Mouse (Mus musculus) midbrain, embryonic 16.5 days (tissue): ENCODE results near the gene Tmem170b. TPM values are rescaled to one million over a fixed set of nuclear protein-coding genes. Genes with fewer than 3 reads are reported as not detected.

Experiments used
- ATAC-seq: fragments of 200-750 bp; cut with Nextera tagmentation; 2 replicates; pipeline ENCODE4 v1.8.0; 2017; ENCODE audit warnings: moderate TSS enrichment
- H3K27ac ChIP-seq: fragments of 300-500 bp; sonication (generic); 2 replicates; pipeline ENCODE4 v1.5.1; 2014; ENCODE audit warnings: mild to moderate bottlenecking, low read length, mixed read lengths
- H3K27me3 ChIP-seq: fragments of 300-500 bp; sonication (generic); 2 replicates; pipeline ENCODE4 v1.6.1; 2014; ENCODE audit warnings: low read depth, low read length, mixed read lengths; ENCODE audit not compliant: control insufficient read depth, insufficient read depth
- H3K36me3 ChIP-seq: fragments of 300-500 bp; sonication (generic); 2 replicates; pipeline ENCODE4 v1.6.1; 2014; ENCODE audit warnings: mild to moderate bottlenecking, low read length, moderate library complexity, mixed read lengths; ENCODE audit not compliant: control insufficient read depth, insufficient read depth
- H3K4me1 ChIP-seq: fragments of 300-500 bp; sonication (generic); 2 replicates; pipeline ENCODE4 v1.6.1; 2014; ENCODE audit warnings: mild to moderate bottlenecking, low read length, mixed read lengths; ENCODE audit not compliant: control insufficient read depth, insufficient read depth
- H3K4me2 ChIP-seq: fragments of 300-500 bp; sonication (generic); 2 replicates; pipeline ENCODE4 v1.6.1; 2014; ENCODE audit warnings: mild to moderate bottlenecking, low read length, mixed read lengths
- H3K4me3 ChIP-seq: fragments of 300-500 bp; sonication (generic); 2 replicates; pipeline ENCODE4 v1.5.1; 2014; ENCODE audit warnings: low read depth, mild to moderate bottlenecking, low read length, moderate library complexity, mixed read lengths
- H3K9ac ChIP-seq: fragments of 300-500 bp; sonication (generic); 2 replicates; pipeline ENCODE4 v1.6.1; 2014; ENCODE audit warnings: low read depth, low read length, mixed read lengths
- H3K9me3 ChIP-seq: fragments of 300-500 bp; sonication (generic); replicated peaks from 2 replicates; pipeline ENCODE4 v1.6.1; 2014; ENCODE audit warnings: mild to moderate bottlenecking, low read length, mixed read lengths; ENCODE audit not compliant: control insufficient read depth, poor library complexity, severe bottlenecking
- WGBS: fragments of 180-500 bp; shearing (Covaris S2); extraction: QIAGEN DNeasy Blood & Tissue Kit; methylation state at CpG from one replicate; pipeline ENCODE4 v1.1.7; 2014; 5-methylcytosine and 5-hydroxymethylcytosine counted together
- polyA plus RNA-seq: library from polyadenylated mRNA; unstranded; fragments of >200 nt; fragmentation: Nextera tagmentation; extraction: Ambion mirVana; gene quantifications from 2 replicates; pipeline ENCODE4 v1.2.1, GENCODE M21; 2015

The Tmem170b gene
- polyA plus RNA-seq, 1 experiment from 2014 or later = 56.4 TPM

DNA sequence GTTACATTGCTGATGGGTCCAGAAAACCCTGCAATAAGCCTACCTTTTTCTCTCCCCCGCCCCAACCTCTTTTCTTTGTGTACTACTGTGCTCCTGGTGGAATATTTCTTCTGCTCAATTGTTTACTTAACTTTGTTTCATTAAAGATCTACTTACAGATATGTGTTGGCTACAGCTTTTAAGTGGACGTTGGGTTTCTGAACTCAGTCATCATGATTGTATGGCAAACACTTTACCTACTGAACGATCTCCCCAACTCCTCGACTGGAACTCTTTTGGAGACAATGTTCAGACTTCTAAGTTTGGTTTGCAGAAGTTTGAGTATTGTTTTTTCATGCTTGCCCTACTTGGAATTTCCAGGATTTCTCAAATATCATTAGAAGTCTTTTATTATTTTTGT, 24.6 kb upstream of the Tmem170b start:
- H3K27ac ChIP-seq = no peak overlapping the region
- no peaks in the 10 kb centered on the region for H3K4me1 ChIP-seq
- H3K27me3 ChIP-seq = no peaks in the 10 kb centered on the region
- H3K36me3 ChIP-seq = no peaks in the 10 kb centered on the region
- H3K9me3 ChIP-seq = peaks cover 3% of the 10 kb centered on the region; the same call in 1 of the 2 replicates
- H3K9ac ChIP-seq = no peak overlapping the region
- no peak overlapping the region for H3K4me3 ChIP-seq
- 87% methylated on average over 4 of the region's 4 CpGs for WGBS
- H3K4me2 ChIP-seq = no peak overlapping the region
- no peak for ATAC-seq

- ATAC-seq = 0 out of 2 replicates have a peak, but pooled peaks have one; percentile 21
- Histone ChIP-seq H3K36me3 (no peaks in the 10 kb centered on the region), H3K4me1 (no peaks in the 10 kb centered on the region), H3K9me3 (0 out of 2 replicates have a peak, but pooled peaks cover 3% of the 10 kb centered on the region), H3K27me3 (no peaks in the 10 kb centered on the region), H3K9ac (no peak overlapping the region), H3K27ac (no peak overlapping the region), H3K4me2 (no peak overlapping the region), H3K4me3 (no peak overlapping the region)
- 80% methylated on average over 7 of the region's 7 CpGs for WGBS
These were observed 21.9 kb upstream of the Tmem170b start for GRCm38 (mm10) chr13:41583666-41584357.

- H3K27me3 ChIP-seq = no peaks in the 10 kb centered on the region
- 83% methylated on average over 3 of the region's 3 CpGs for WGBS
- no peak overlapping the region for H3K27ac ChIP-seq
- no peak overlapping the region for H3K4me2 ChIP-seq
- H3K9ac ChIP-seq = no peak overlapping the region
- no peaks in the 10 kb centered on the region for H3K36me3 ChIP-seq
- 0 out of 2 replicates have a peak, but pooled peaks cover 3% of the 10 kb centered on the region for H3K9me3 ChIP-seq
- no peaks in the 10 kb centered on the region for H3K4me1 ChIP-seq
- no peak for ATAC-seq
- no peak overlapping the region for H3K4me3 ChIP-seq
These were observed 21.4 kb upstream of the Tmem170b start for GRCm38 (mm10) chr13:41584358-41584680.

GRCm38 (mm10) chr13:41584896-41585295, 20.8 kb upstream of the Tmem170b start:
- H3K4me2 ChIP-seq = no peak overlapping the region
- no peak for ATAC-seq

DNA sequence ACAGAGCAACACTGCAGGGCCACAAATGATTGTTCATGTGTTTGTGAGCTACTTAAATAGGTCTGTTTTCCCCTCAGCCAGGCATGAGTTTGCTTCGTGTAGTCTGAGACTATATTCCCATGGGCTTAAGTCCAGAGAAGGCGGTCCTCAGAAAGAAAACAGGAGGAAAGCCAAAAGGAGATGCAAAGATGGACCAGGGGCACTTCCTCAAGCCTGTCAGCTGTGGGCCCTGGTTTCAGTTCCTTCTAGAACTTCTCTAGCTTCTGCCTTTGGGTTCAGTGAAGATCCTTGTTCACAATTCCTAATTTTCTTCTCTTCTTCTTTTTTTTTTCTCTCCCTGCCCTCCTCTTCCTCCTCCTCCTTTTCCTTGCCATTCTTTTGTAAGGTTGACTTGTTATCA, 9.0 kb upstream of the Tmem170b start:
- no peak overlapping the region for H3K9ac ChIP-seq
- no peaks in the 10 kb centered on the region for H3K36me3 ChIP-seq
- no peak overlapping the region for H3K27ac ChIP-seq
- no peaks in the 10 kb centered on the region for H3K9me3 ChIP-seq
- H3K4me1 ChIP-seq = no peaks in the 10 kb centered on the region
- no peak for ATAC-seq
- 78% methylated on average over 2 of the region's 2 CpGs for WGBS
- no peaks in the 10 kb centered on the region for H3K27me3 ChIP-seq
- no peak overlapping the region for H3K4me3 ChIP-seq
- no peak overlapping the region for H3K4me2 ChIP-seq

More at GRCm38 (mm10) chr13:41584896-41585295, 20.8 kb upstream of the Tmem170b start:
- 88% methylated on average over 4 of the region's 4 CpGs for WGBS
- Histone ChIP-seq H3K36me3 (no peaks in the 10 kb centered on the region), H3K27ac (no peak overlapping the region), H3K4me3 (no peak overlapping the region), H3K27me3 (no peaks in the 10 kb centered on the region), H3K9me3 (0 out of 2 replicates have a peak, but pooled peaks cover 3% of the 10 kb centered on the region), H3K9ac (no peak overlapping the region), H3K4me1 (no peaks in the 10 kb centered on the region)

GRCm38 (mm10) chr13:41599977-41600376, 5.7 kb upstream of the Tmem170b start:
- no peak for ATAC-seq
- H3K27me3 ChIP-seq = no peaks in the 10 kb centered on the region
- H3K4me3 ChIP-seq = no peak overlapping the region
- H3K36me3 ChIP-seq = no peaks in the 10 kb centered on the region
- no peaks in the 10 kb centered on the region for H3K9me3 ChIP-seq
- 81% methylated on average over 4 of the region's 4 CpGs for whole genome bisulfite sequencing
- no peak overlapping the region for H3K27ac ChIP-seq
- no peak overlapping the region for H3K4me2 ChIP-seq
- H3K9ac ChIP-seq = no peak overlapping the region
- peaks cover 4% of the 10 kb centered on the region for H3K4me1 ChIP-seq

GRCm38 (mm10) chr13:41601056-41601455, 4.7 kb upstream of the Tmem170b start:
- ATAC-seq = no peak
- H3K4me2 ChIP-seq = no peak overlapping the region
- H3K36me3 ChIP-seq = no peaks in the 10 kb centered on the region
- H3K4me3 ChIP-seq = no peak overlapping the region
- WGBS = 86% methylated on average over 3 of the region's 3 CpGs
- peaks cover 4% of the 10 kb centered on the region for H3K4me1 ChIP-seq
- no peak overlapping the region for H3K27ac ChIP-seq
- no peaks in the 10 kb centered on the region for H3K27me3 ChIP-seq
- no peaks in the 10 kb centered on the region for H3K9me3 ChIP-seq
- no peak overlapping the region for H3K9ac ChIP-seq

DNA sequence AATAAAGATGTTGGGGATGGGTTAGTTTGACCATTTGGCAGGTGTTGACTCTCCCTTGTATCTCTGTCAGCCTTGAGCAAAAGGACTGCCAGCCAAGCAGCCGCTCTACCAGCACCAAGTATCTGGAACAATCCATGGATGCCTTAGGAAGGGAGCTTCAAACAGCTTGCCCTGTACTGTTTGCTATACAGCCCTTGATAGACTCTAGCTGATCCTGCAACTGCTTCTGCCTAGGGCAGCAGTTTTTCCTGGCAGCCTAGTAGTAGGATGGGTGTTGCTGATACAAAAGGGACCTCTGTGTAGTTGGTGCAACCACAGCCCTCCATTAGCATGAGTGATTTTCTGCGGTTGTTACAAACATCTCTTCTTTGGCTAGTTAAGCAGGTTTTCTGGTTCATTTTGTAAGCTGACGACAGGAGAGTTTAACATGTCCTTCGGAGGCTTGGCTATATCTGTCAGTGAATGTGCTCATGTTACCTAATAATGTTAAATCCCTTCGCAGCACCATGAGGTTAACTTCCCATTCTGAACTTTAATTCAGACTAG, 1.7 kb upstream of the Tmem170b start:
- no peak overlapping the region for H3K4me2 ChIP-seq
- 85% methylated on average over 5 of the region's 5 CpGs for WGBS
- H3K9ac ChIP-seq = no peak overlapping the region
- H3K4me1 ChIP-seq = peaks cover 27% of the 10 kb centered on the region
- H3K27me3 ChIP-seq = no peaks in the 10 kb centered on the region
- no peak overlapping the region for H3K27ac ChIP-seq
- H3K9me3 ChIP-seq = no peaks in the 10 kb centered on the region
- ATAC-seq = no peak
- no peaks in the 10 kb centered on the region for H3K36me3 ChIP-seq
- H3K4me3 ChIP-seq = no peak overlapping the region
